Mouse (Mus musculus): ENCODE measurements at regions not wholly inside any gene's neighbourhood (a gene's known extent, or its start where the extent isn't known, plus 50 kb on each side); places are given as distances from the start of the nearest gene placed in this dataset.
"Not testable (repeated sequence)": the region's sequence is repeated elsewhere in the genome, so short reads cannot be mapped to it uniquely, and the experiment has no call there.

GRCm38 (mm10) chr3:21992203-21992602 is 84.2 kb upstream of the Tbl1xr1 start:
- DNase-seq (ENCODE audit: low spot score in 2 of 2) = no peak

- DNase-seq (ENCODE audit: low spot score in 2 of 2) = no peak
Measured at GRCm38 (mm10) chr3:21993961-21994360, 82.5 kb upstream of the Tbl1xr1 start.

GRCm38 (mm10) chr3:21995566-21996391 is 80.7 kb upstream of the Tbl1xr1 start:
- no peak for DNase-seq (ENCODE audit: low spot score in 2 of 2)

DNA sequence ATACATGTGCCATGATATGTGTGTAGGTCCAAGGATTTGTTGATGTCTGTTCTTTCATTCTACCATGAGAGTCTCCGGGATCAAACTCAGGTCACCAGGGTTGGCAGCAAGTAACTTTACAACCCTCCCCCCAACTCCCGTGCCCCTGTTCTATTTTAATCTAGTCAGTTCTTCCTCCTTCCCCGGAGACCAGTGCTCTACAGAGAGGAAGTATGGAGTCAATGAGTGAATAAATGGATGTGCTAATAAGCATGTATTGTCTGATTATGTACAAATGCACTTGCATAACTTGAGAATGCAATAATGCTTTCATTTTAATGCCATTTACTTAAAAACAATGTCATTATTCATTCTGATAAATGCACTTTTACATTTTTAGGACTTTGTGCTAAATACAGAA is 79.1 kb upstream of the Tbl1xr1 start:
- DNase-seq (ENCODE audit: low spot score in 2 of 2) = no peak

GRCm38 (mm10) chr3:22005456-22005855 is 71.0 kb upstream of the Tbl1xr1 start:
- no peak for DNase-seq (ENCODE audit: low spot score in 2 of 2)

DNA sequence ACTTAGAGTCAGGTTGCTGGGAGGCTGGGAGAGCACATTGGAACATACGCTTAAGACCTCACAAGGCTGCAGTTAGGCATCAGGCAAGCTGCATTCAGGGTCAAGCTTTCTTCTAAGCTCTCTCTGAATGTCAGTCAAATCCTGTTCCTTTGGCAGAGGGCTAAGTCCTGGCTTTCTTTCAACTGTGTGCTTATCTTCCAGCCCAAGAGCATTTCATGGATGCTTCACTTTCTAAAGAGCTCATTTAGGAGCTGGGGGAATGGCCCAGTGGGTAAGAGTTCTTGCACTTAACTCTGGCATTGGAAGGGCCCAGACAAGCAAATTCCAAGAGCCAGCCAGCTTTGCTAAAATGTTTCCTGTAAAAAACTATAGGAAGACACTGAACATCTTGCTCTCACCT is 70.3 kb upstream of the Tbl1xr1 start:
- DNase-seq (ENCODE audit: low spot score in 2 of 2) = no peak

DNA sequence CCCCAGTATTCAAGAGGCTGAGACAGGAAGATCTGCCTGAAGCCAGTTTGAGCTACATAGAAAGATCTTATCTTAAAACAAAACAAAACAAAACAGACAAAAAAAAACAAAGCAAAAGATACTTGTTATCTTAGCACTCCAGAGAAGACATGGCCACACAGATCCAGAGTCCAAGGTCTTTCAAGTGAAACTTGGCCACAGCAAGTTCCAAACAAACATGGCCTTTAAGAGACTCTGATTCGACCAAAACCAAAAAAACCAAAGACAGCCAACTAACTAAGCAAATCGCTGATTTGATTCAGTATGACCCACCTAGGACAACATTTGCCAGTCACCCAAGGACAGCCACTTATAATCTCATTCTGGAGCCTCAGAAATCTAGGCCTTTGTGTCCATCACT is 69.8 kb upstream of the Tbl1xr1 start:
- DNase-seq (ENCODE audit: low spot score in 2 of 2) = no peak

- no peak for DNase-seq (ENCODE audit: low spot score in 2 of 2)
Measured at GRCm38 (mm10) chr3:22007736-22008135, 68.7 kb upstream of the Tbl1xr1 start.

DNA sequence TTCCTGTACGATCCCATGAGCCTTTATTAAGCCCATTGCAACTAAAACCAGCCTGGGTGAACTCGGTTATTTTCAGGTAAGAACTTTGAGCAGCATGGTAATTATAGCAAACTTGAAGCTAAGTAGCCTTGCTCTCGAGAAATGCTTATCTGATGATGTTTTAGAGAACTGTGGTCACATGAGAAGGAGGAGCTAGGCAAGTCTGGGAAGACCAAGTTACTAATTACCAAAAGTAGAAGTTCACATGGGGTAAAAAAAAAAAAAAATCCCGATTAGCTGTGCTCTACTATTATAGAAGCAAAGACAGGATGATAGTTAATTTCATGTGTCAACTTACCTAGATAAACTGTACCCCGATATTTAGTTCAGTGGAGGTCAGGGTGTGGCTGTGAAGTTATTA is 68.0 kb upstream of the Tbl1xr1 start:
- no peak for DNase-seq (ENCODE audit: low spot score in 2 of 2)

DNA sequence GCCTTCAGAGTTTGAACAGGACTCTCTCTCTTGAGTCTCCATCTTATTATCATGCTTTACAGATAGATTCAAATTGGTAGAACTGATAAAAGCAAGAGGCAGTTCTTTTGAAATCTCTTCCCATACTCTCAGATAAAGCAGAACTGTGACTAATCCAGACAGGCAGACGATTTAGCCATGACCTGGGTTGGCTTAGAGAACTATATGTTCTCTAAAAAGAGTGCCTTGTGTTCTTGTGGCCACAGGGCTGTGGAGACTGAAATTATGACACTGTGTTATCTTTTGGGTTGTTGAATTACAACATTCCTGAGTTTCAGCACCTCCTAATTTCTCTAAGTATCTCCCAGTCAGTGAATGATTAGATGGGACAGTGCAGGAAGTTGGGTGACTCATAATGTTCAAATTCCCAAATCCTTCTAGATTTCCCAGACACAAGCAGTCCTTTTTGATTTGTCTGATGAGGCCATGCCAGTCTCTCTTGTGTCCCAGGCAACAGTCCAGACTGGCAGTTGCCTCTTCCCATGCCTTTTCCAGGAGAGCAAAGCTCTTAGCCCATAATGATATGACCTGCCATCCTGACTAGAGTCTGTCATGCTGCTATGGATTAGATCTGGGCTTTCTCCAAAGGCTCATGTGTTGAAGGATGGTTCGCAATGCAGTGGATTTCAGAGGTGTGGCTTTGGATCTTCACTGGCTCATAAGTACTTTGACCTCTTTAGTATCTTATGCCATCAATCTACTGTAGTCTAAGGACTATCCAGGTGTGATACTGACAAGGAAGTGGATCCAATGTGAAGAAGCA is 66.4 kb upstream of the Tbl1xr1 start:
- DNase-seq (ENCODE audit: low spot score in 2 of 2) = no peak

DNA sequence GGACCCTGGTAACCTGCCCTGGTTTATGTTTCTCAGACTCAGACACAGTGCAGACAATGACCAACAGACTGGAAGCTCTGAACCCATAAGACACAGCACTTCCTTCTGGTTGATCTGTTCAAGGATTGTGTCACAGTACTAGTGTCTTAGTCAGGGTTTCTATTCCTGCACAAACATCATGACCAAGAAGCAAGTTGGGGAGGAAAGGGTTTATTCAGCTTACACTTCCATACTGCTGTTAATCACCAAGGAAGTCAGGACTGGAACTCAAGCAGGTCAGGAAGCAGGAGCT is 65.8 kb upstream of the Tbl1xr1 start:
- not testable (repeated sequence) for DNase-seq (ENCODE audit: low spot score in 2 of 2)

GRCm38 (mm10) chr3:22021360-22021935 is 55.0 kb upstream of the Tbl1xr1 start:
- no peak for DNase-seq (ENCODE audit: low spot score in 2 of 2)

GRCm38 (mm10) chr3:22022418-22022817 is 54.0 kb upstream of the Tbl1xr1 start:
- no peak for DNase-seq (ENCODE audit: low spot score in 2 of 2)

GRCm38 (mm10) chr3:22023049-22023448 is 53.4 kb upstream of the Tbl1xr1 start:
- DNase-seq (ENCODE audit: low spot score in 2 of 2) = no peak

DNA sequence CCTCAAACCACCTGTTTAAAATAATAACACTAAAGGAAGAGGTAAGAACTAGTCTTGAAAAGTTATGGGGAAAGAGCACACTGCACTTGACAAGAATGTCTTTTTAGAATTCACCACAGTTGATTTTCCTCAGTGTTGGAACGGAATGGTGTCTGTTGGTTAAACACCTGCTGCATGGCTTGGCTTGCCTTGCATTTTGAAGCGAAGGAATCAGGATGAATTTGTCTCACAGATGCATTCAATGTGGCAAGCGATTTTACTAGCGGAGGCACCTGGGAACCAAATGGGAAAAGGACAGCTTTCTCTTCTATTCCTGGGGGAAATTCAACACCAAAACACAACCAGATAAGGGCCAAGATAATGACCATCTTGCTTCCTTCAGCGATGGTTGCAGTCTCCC is 52.9 kb upstream of the Tbl1xr1 start:
- DNase-seq (ENCODE audit: low spot score in 2 of 2) = no peak

DNA sequence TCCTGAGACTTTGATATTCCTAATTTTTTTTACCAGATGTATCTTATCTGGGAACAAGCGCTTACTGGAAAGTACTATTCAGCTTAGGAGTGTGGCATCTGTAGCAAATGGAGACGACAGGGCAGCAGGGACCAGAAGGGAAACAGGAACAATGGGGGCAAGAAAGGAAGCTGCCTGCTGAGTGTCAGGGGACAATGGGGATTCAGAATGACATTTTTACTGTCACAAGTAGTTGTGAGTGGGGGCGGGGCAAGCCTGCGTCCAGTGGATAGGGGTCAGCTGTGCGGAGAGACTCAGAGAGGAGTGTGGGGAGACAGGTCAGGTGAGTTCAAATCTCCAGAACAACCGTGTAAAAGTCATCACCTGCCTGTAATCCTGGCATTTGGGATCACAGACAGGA is 52.3 kb upstream of the Tbl1xr1 start:
- DNase-seq (ENCODE audit: low spot score in 2 of 2) = no peak

- DNase-seq (ENCODE audit: low spot score in 2 of 2) = no peak
Measured at GRCm38 (mm10) chr3:22025119-22025518, 51.3 kb upstream of the Tbl1xr1 start.

GRCm38 (mm10) chr3:22025615-22026014 is 50.8 kb upstream of the Tbl1xr1 start:
- no peak for DNase-seq (ENCODE audit: low spot score in 2 of 2)

Measured in left cerebral cortex, adult 8-10 months (tissue).